Mouse (Mus musculus) embryonic facial prominence, embryonic 15.5 days (tissue): ENCODE results near the gene Apobec2. TPM values are rescaled to one million over a fixed set of nuclear protein-coding genes. Genes with fewer than 3 reads are reported as not detected.

Source experiments
- ATAC-seq: fragments of 200-750 bp; cut with Nextera tagmentation; 2 replicates; pipeline ENCODE4 v1.8.0; 2017; ENCODE audit warnings: low read depth, moderate TSS enrichment; ENCODE audit not compliant: insufficient number of reproducible peaks, low FRiP score, low TSS enrichment
- H3K27ac ChIP-seq: fragments of 300-500 bp; sonication (generic); replicated peaks from 2 replicates; pipeline ENCODE4 v1.5.1; 2015; ENCODE audit warnings: mild to moderate bottlenecking, inconsistent platforms
- H3K27me3 ChIP-seq: fragments of 300-500 bp; sonication (generic); 2 replicates; pipeline ENCODE4 v1.6.1; 2015; ENCODE audit warnings: inconsistent platforms
- H3K36me3 ChIP-seq: fragments of 300-500 bp; sonication (generic); 2 replicates; pipeline ENCODE4 v1.6.1; 2015; ENCODE audit warnings: mild to moderate bottlenecking, inconsistent platforms
- H3K4me1 ChIP-seq: fragments of 300-500 bp; sonication (generic); 2 replicates; pipeline ENCODE4 v1.6.1; 2015; ENCODE audit warnings: inconsistent platforms
- H3K4me2 ChIP-seq: fragments of 300-500 bp; sonication (generic); replicated peaks from 2 replicates; pipeline ENCODE4 v1.6.1; 2015; ENCODE audit warnings: mild to moderate bottlenecking, inconsistent platforms
- H3K4me3 ChIP-seq: fragments of 300-500 bp; sonication (generic); replicated peaks from 2 replicates; pipeline ENCODE4 v1.5.1; 2015; ENCODE audit warnings: mild to moderate bottlenecking, inconsistent platforms
- H3K9ac ChIP-seq: fragments of 300-500 bp; sonication (generic); 2 replicates; pipeline ENCODE4 v1.6.1; 2015; ENCODE audit warnings: inconsistent platforms
- H3K9me3 ChIP-seq: fragments of 300-500 bp; sonication (generic); replicated peaks from 2 replicates; pipeline ENCODE4 v1.6.1; 2016; ENCODE audit warnings: inconsistent platforms
- WGBS: fragments of 180-500 bp; shearing (Covaris S2); methylation state at CpG from one replicate; pipeline ENCODE4 v1.1.7; 2015; 5-methylcytosine and 5-hydroxymethylcytosine counted together
- polyA plus RNA-seq: library from polyadenylated mRNA; unstranded; fragments of >200 nt; fragmentation: Nextera tagmentation; extraction: Ambion mirVana; gene quantifications from 2 replicates; pipeline ENCODE4 v1.2.1, GENCODE M21; 2015

Gene Apobec2
- polyA plus RNA-seq, 1 experiment from 2014 or later = 25.7 TPM

- Histone ChIP-seq H3K9ac (no peak overlapping the region), H3K4me1 (no peaks in the 10 kb centered on the region), H3K27me3 (no peaks in the 10 kb centered on the region), H3K36me3 (no peaks in the 10 kb centered on the region), H3K27ac (no peak overlapping the region), H3K4me3 (no peak overlapping the region), H3K9me3 (no peaks in the 10 kb centered on the region), H3K4me2 (no peak overlapping the region)
- 48% methylated on average over 8 of the region's 8 CpGs for WGBS
- no peak for ATAC-seq
These were observed 59.7 kb downstream of the Apobec2 start for GRCm38 (mm10) chr17:48372987-48373386.

DNA sequence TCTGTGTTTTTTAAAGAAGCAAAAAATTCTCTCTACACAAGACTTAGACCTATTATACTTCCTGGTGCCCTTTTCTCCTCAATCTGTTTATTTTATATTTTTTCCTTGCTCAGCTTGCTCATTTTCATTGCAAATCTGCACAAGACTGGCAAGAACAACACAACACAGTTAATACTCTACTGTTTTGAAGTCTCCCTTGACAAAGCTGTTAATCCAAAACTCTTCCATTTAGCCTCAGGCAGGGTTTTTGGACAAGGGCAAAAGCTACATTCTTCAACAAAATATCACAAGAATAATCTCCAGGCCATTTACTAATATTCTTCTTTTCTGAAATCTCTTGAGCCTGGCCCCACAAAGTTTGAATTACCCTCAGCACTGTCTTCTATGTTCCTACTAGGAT is 61.1 kb downstream of the Apobec2 start:
- no peaks in the 10 kb centered on the region for H3K27me3 ChIP-seq
- no peak overlapping the region for H3K9ac ChIP-seq
- no peak for ATAC-seq
- H3K36me3 ChIP-seq = no peaks in the 10 kb centered on the region
- no peaks in the 10 kb centered on the region for H3K9me3 ChIP-seq
- H3K4me2 ChIP-seq = no peak overlapping the region
- no peak overlapping the region for H3K4me3 ChIP-seq
- no peak overlapping the region for H3K27ac ChIP-seq
- no peaks in the 10 kb centered on the region for H3K4me1 ChIP-seq

Other genes starting within 250 kb of the Apobec2 start
- gene Trem1, start 200.2 kb downstream of the Apobec2 start, polyA plus RNA-seq = 0.11 TPM in 1 of 2 replicates, not detected in the other
- not detected in 2 replicates for gene Trem3, start 185.2 kb downstream of the Apobec2 start, polyA plus RNA-seq
- gene Treml4, start 168.6 kb downstream of the Apobec2 start, polyA plus RNA-seq = 0.15 and 0.42 TPM in 2 replicates
- 0.05 and 0.13 TPM in 2 replicates for gene Treml2, start 133.4 kb downstream of the Apobec2 start, polyA plus RNA-seq
- 0.24 and 0.27 TPM in 2 replicates for gene B430306N03Rik, start 116.8 kb downstream of the Apobec2 start, polyA plus RNA-seq
- 4.3 and 5.8 TPM in 2 replicates for gene Trem2, start 86.5 kb downstream of the Apobec2 start, polyA plus RNA-seq
- gene Treml1, start 73.0 kb downstream of the Apobec2 start, polyA plus RNA-seq = 0.98 and 1.0 TPM in 2 replicates
- 14.2 TPM in 2 replicates for gene Nfya, start 23.0 kb downstream of the Apobec2 start, polyA plus RNA-seq
- 46.5 TPM in 2 replicates for gene Oard1, start 22.9 kb downstream of the Apobec2 start, polyA plus RNA-seq
- gene Tspo2, start 18.6 kb upstream of the Apobec2 start, polyA plus RNA-seq = 1.6 and 2.4 TPM in 2 replicates
- gene Unc5cl, start 22.0 kb upstream of the Apobec2 start, polyA plus RNA-seq = 0.43 TPM in 1 of 2 replicates, not detected in the other